Mouse (Mus musculus): Measurements from ENCODE around the gene Mical2. TPM values are rescaled to one million over a fixed set of nuclear protein-coding genes. Genes with fewer than 3 reads are reported as not detected.

Gene Mical2
- polyA plus RNA-seq, 1 experiment from 2014 or later: 77.8 TPM

DNA sequence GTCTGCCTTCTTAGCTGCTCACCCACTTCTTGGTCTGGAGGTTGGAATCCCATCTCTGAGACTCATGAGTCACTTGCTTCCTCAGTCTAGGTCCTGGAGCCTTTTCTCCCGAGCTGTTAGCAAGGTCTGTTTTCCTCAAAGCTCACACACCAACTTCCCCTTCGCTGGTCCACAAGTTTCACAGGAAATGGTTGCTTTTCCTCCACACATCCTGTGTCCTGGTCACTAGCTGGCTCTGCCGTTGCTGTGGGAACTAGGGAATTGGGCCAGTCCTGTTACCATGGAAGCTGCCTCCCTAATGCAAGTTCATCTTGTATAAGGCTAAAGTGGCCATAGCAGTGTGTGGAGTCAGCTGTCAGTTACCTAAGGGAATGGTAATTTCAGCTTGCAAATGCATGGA is 12.2 kb downstream of the Mical2 start:
- peaks cover 79% of the 10 kb centered on the region for H3K4me1 ChIP-seq
- WGBS: 58% methylated on average over 3 of the region's 3 CpGs
- H3K36me3 ChIP-seq: peaks cover 86% of the 10 kb centered on the region

DNA sequence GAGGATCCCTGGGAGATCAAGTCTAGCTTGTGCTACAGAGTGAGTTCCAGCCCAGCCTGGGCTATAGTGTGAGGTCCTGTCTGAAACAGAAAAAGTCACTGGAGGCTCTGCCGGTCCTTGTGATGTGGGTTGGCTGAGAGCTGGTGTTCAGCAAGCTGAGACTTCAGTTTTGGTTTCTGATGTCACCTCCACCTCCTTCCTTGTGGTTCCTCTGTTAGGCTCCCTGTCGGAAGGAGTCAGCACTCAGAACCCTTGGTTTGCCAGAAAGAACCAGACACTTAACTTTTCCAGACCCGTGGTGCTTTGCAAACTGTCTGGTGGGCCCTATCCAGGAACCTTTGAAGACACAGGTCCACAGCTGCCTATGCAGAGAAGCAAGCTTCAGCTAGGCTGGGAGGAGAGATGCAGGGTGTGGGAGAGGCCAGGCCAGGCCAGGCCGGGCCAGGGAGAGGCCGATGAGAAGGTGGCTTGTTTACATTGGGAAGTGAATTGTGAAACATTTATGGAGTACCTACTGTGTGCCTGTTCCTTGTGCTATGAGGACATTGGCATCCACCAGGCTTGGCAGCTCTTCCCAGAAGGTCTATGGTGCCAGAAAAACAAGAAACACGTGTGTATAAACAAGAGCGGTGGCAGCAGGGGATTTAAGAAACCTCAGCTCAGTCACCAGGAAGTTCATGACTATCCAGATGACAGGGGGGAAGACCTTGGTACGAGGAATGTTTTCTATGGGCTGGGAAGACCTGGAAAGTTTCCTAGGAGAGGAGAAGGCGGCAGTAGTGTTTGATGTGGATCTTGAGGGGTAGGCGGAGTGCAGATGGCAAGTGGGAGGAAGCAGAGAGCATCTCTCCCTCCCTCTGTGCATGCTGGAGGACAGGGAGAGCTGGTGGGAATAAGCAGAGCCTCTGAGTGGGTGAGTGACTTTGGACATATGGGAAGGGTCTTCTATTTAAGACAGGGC is 13.4 kb downstream of the Mical2 start:
- DNase-seq (ENCODE audit: low spot score): no peak
- no peak overlapping the region for H3K4me3 ChIP-seq

More for the DNA sequence above, 12.2 kb downstream of the Mical2 start:
- no peak overlapping the region for H3K27ac ChIP-seq
- H3K27me3 ChIP-seq (ENCODE audit: insufficient read depth, poor library complexity, severe bottlenecking): no peaks in the 10 kb centered on the region
- no peak overlapping the region for H3K4me3 ChIP-seq
- no peak for DNase-seq (ENCODE audit: low spot score)
- no peaks in the 10 kb centered on the region for H3K9me3 ChIP-seq

DNA sequence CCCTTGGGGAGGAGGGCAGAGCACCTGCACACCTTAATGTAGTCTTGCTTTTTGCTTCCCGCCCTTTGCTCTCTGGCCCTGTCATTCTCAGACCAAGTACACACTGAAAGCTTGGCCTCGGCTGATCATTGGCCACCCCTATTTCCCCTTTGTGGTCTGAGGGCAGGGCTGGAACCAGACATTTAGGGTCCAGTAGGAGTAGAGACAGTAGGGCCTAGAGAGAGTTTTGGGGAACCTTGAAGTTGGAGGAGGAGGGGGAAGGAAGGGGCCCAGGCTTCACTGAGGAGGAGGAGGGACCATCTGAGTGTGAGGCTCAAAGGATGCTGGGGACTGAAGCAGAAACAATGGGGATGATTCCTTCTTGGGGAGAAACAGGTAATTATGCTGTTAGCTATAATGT is 15.1 kb downstream of the Mical2 start:
- WGBS: 86% methylated on average over 2 of the region's 2 CpGs
- peak overlapping the region; percentile 59 for H3K27ac ChIP-seq
- H3K4me1 ChIP-seq: peaks cover 80% of the 10 kb centered on the region
- no peak for DNase-seq (ENCODE audit: low spot score)
- H3K9me3 ChIP-seq: no peaks in the 10 kb centered on the region
- no peaks in the 10 kb centered on the region for H3K27me3 ChIP-seq (ENCODE audit: insufficient read depth, poor library complexity, severe bottlenecking)
- peaks cover 89% of the 10 kb centered on the region for H3K36me3 ChIP-seq
- H3K4me3 ChIP-seq: no peak overlapping the region

More for the DNA sequence above, 13.4 kb downstream of the Mical2 start:
- Histone ChIP-seq H3K27me3 (ENCODE audit: insufficient read depth, poor library complexity, severe bottlenecking) (no peaks in the 10 kb centered on the region), H3K4me1 (peaks cover 79% of the 10 kb centered on the region), H3K27ac (peak overlapping the region; percentile 52; the same call in 1 of the 2 replicates), H3K36me3 (peaks cover 85% of the 10 kb centered on the region), H3K9me3 (no peaks in the 10 kb centered on the region)
- 64% methylated on average over 10 of the region's 10 CpGs for WGBS

DNA sequence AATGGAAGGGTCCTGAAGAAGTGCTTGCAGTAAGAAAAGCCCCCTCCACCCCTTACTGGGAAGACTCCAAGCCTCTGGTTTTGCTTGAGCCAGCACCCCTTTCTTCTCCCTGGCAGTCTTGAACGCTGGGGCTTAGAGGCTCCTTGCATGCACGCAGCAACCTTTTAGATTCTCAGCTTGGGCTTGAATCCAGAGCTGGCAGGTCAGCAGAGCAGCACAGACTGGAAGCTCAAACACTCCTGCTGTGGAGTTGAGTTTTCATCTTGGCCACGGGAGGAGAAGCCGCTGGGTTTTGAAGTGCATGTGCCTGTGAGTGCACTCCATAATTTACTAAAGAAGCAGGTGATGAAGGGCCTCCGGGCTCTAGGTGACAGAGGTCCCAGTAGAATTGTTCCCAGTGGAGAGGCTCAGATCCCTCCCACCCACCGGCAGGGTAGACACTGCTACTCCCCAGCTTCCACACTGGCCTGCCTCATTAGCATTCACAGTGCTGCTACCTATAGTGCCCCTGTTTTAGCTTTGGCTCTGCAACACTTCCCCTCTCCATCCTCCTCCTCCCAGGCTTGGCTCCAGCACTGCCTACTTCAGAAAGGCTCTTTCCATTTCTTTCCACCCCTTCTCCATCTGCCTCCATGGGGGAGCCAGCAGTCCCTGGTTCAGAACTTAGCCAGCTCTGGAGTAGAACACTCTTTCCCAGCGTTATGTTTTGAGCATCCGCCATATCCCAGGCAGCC is 15.7 kb downstream of the Mical2 start:
- 64% methylated on average over 8 of the region's 8 CpGs for WGBS
- Histone ChIP-seq H3K9me3 (no peaks in the 10 kb centered on the region), H3K27ac (peak overlapping the region; percentile 59), H3K4me1 (peaks cover 85% of the 10 kb centered on the region), H3K36me3 (peaks cover 89% of the 10 kb centered on the region), H3K4me3 (no peak overlapping the region), H3K27me3 (ENCODE audit: insufficient read depth, poor library complexity, severe bottlenecking) (no peaks in the 10 kb centered on the region)
- no peak for DNase-seq (ENCODE audit: low spot score)

DNA sequence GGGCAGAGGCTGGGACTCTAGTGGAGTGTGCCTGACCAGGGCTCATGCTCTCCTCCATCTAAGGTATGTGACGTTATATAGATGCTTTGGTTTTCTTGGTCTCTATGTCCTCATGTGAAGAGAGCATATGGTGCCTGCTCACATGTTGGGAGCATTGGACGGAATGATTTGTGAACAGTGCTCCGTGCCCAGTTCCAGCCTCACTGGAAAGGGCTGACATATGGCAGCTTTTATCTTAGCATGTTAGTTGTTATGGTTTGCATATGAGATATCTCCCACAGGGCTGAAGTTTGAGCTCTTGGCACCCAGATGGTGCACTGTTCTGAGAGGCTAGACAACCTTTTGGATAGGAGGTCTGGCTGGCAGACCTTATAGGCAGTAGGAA is 16.3 kb downstream of the Mical2 start:
- Histone ChIP-seq H3K27ac (no peak overlapping the region), H3K9me3 (no peaks in the 10 kb centered on the region), H3K4me3 (no peak overlapping the region), H3K4me1 (peaks cover 85% of the 10 kb centered on the region), H3K27me3 (ENCODE audit: insufficient read depth, poor library complexity, severe bottlenecking) (no peaks in the 10 kb centered on the region), H3K36me3 (peaks cover 89% of the 10 kb centered on the region)
- no peak for DNase-seq (ENCODE audit: low spot score)
- 86% methylated on average over 3 of the region's 3 CpGs for WGBS

DNA sequence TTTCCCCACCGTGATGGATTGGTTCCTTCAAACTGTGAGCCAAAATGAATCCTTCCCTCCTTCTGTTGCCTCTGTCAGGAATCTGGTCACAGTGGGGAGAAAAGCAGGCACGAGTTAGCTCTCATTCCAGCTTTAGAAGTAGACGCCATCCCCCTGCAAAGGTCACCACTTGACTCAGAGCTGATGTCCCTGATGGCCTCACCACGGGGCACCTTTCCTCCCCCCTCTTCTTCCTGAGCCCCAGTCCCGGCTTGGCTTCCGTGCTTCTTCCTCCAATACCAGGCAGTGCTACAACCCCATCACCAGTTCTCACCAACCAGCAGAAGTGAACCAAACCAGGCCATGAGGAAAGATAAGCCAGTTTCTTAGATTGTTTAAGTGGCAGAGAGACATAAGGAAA is 16.9 kb downstream of the Mical2 start:
- H3K4me3 ChIP-seq: no peak overlapping the region
- 48% methylated on average over 6 of the region's 6 CpGs for WGBS
- no peak for DNase-seq (ENCODE audit: low spot score)
- peaks cover 89% of the 10 kb centered on the region for H3K36me3 ChIP-seq
- peak overlapping the region; percentile 67 for H3K27ac ChIP-seq
- no peaks in the 10 kb centered on the region for H3K9me3 ChIP-seq
- peaks cover 85% of the 10 kb centered on the region for H3K4me1 ChIP-seq
- no peaks in the 10 kb centered on the region for H3K27me3 ChIP-seq (ENCODE audit: insufficient read depth, poor library complexity, severe bottlenecking)

DNA sequence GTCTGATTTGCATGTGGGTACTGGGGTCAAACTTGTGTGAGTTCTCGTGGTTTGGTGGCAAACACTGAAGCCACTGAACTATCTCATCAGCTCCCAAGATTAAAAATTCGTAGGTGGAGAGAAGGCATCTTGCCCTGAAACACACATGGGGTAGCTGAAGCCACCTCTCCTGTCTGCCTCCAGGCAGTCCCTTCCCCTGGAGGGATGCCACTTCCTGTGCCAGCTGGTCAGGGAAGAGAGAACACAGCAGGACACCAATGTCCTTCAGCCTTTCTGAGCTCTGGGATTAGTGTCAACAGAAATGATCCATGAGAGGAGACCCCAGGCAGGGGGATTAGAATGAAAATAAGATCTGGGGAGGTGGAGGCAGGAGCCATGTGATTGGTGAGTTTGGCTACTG is 18.4 kb downstream of the Mical2 start:
- Histone ChIP-seq H3K4me1 (peaks cover 73% of the 10 kb centered on the region), H3K27me3 (ENCODE audit: insufficient read depth, poor library complexity, severe bottlenecking) (no peaks in the 10 kb centered on the region), H3K27ac (peak overlapping the region; percentile 67), H3K36me3 (peaks cover 87% of the 10 kb centered on the region), H3K4me3 (no peak overlapping the region), H3K9me3 (no peaks in the 10 kb centered on the region)
- WGBS: 56% methylated on average over 2 of the region's 2 CpGs
- DNase-seq (ENCODE audit: low spot score): no peak

DNA sequence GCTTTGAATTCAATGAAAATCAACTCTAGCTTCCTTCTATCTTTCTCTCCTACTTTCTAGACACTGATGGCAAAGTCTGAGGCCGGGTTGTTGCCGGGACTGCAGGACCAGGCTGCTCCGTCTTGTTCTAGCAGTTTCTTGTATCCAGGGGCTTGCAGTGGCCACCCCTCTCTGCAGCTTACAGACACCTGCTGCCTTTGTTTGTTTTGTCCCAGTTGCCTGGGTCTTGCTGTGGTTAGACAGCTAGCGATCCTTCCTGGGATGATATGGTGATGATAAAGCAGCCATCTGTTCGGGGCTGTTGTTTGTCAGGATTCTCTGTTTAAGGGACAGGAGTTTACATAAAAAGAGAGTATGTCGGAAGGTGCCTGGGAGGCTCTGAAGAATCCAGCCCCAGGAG is 19.0 kb downstream of the Mical2 start:
- no peaks in the 10 kb centered on the region for H3K9me3 ChIP-seq
- no peaks in the 10 kb centered on the region for H3K27me3 ChIP-seq (ENCODE audit: insufficient read depth, poor library complexity, severe bottlenecking)
- H3K4me3 ChIP-seq: no peak overlapping the region
- peaks cover 87% of the 10 kb centered on the region for H3K36me3 ChIP-seq
- peaks cover 73% of the 10 kb centered on the region for H3K4me1 ChIP-seq
- peak overlapping the region; percentile 67 for H3K27ac ChIP-seq
- 17% methylated on average over 6 of the region's 6 CpGs for WGBS
- DNase-seq (ENCODE audit: low spot score): no peak

DNA sequence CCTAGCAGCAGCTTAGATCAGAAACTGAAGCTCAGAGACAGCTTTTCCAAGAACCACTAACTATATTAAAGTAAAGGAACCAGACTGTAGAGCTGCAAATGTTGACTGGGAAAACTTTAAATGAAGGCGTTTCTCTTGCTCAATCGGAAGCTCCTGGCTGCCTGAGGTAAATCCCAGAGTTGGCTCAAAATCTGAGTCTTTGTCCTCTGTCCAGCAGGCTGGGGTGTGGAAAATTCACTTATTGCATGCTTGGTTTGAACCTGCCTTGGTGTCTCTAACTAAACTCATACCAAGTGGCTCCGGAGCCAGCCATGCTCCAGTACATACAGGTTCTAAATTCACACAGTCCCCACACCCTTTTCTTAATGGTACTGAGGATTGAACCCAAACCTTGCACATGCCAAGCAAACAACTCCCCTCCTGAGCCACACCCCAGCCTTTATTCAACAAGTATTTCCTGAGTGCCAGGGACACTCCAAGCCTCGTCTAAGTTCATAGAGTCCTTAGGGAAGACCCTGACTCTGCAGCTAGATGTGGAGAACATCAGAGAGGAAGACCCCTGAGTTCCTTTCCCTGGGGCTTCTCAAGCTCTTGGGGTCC is 20.3 kb downstream of the Mical2 start:
- peaks cover 84% of the 10 kb centered on the region for H3K36me3 ChIP-seq
- H3K9me3 ChIP-seq: no peaks in the 10 kb centered on the region
- H3K4me1 ChIP-seq: peaks cover 80% of the 10 kb centered on the region
- no peak for DNase-seq (ENCODE audit: low spot score)
- no peak overlapping the region for H3K4me3 ChIP-seq
- H3K27me3 ChIP-seq (ENCODE audit: insufficient read depth, poor library complexity, severe bottlenecking): no peaks in the 10 kb centered on the region
- 78% methylated on average over 4 of the region's 4 CpGs for WGBS
- H3K27ac ChIP-seq: peak overlapping the region; percentile 31; the same call in 1 of the 2 replicates

DNA sequence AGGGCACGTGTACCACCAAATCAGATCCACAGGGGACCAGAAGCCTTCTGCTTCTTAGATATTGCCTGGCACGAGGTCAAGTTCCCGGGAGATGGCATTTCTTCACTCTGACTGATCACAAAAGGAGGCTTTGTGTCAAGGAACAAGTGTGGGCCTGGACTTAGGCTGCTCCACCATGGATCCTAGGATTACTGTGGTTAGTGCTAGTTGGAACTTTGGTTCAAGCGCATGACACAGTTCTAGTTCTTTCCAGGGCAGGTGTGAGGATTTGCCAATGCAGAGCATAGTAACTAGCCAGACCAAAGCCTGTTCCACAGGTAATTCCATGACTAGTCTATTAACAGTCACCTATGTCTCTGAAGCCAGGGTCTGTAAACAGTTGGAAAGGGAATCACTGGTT is 20.8 kb downstream of the Mical2 start:
- DNase-seq (ENCODE audit: low spot score): no peak
- no peaks in the 10 kb centered on the region for H3K9me3 ChIP-seq
- WGBS: 84% methylated on average over 4 of the region's 4 CpGs
- peaks cover 79% of the 10 kb centered on the region for H3K36me3 ChIP-seq
- H3K4me3 ChIP-seq: no peak overlapping the region
- H3K27ac ChIP-seq: peak overlapping the region; percentile 31; the same call in 1 of the 2 replicates
- H3K4me1 ChIP-seq: peaks cover 80% of the 10 kb centered on the region
- no peaks in the 10 kb centered on the region for H3K27me3 ChIP-seq (ENCODE audit: insufficient read depth, poor library complexity, severe bottlenecking)

DNA sequence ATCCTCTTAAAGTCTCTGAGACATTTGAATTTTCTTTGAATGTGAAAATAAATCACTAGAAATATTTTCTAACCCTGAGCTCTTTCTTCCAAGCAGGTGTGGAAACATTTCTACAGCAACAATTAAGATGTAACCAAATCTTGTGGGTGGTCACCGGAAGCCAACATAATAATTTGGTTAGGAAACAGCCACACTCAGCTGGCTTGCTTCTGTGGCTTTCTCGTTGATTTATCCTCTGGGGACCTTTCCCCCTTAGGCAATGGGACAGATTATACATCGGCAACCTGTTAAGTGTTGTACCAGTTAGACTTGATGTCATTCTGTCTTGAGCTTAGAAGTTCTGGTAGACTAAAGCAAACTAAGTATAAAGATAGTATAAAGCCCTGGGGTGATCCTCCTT is 22.2 kb downstream of the Mical2 start:
- Histone ChIP-seq H3K27me3 (ENCODE audit: insufficient read depth, poor library complexity, severe bottlenecking) (no peaks in the 10 kb centered on the region), H3K4me3 (no peak overlapping the region), H3K9me3 (no peaks in the 10 kb centered on the region), H3K4me1 (peaks cover 80% of the 10 kb centered on the region), H3K27ac (no peak overlapping the region), H3K36me3 (peaks cover 74% of the 10 kb centered on the region)
- 83% methylated on average over 3 of the region's 3 CpGs for WGBS
- no peak for DNase-seq (ENCODE audit: low spot score)

DNA sequence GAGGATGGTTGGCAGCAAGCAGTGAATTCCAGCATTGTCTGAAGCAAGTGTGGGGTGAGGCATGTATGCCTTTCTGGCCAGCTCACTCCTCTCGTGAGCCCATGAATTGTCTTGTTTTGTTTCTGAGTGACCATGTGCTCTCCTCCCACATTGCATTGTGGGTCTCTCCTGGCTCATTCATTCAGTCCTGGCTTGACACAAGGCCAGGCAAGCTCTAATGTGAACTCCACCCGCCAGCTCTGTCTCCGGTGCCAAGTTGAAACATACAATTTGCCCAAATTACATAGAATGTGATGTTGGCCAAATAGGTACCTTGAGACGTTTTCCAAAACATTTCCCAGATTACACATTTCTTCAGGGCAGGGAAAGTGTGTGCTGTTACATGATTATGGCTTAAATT is 23.8 kb downstream of the Mical2 start:
- H3K27me3 ChIP-seq (ENCODE audit: insufficient read depth, poor library complexity, severe bottlenecking): no peaks in the 10 kb centered on the region
- no peak overlapping the region for H3K4me3 ChIP-seq
- H3K27ac ChIP-seq: peak overlapping the region; percentile 38; the same call in 1 of the 2 replicates
- no peak for DNase-seq (ENCODE audit: low spot score)
- peaks cover 74% of the 10 kb centered on the region for H3K36me3 ChIP-seq
- WGBS: 75% methylated on average over 4 of the region's 4 CpGs
- H3K9me3 ChIP-seq: no peaks in the 10 kb centered on the region
- peaks cover 75% of the 10 kb centered on the region for H3K4me1 ChIP-seq

DNA sequence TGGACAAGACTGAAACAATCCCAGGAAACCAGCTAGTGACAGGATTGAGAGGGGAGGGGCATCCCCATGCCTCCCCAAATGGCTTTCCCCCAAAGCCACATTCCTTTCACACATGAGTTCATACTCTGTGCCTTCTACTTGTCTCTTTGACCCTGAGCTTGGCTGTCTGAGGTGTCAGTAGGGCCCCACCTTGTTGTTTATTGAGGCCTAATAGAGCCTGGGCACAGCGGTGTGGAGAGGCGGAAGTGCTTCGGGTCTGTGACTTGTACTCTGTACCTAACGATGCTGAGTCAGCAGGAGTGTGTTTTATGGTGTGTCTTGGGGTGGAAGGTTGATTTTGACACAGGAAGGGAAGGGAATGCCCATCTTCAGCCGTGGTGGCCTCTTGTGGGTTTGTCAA is 26.4 kb downstream of the Mical2 start:
- DNase-seq (ENCODE audit: low spot score): no peak
- H3K9me3 ChIP-seq: no peaks in the 10 kb centered on the region
- 74% methylated on average over 5 of the region's 5 CpGs for WGBS
- peak overlapping the region; percentile 80 for H3K27ac ChIP-seq
- peaks cover 81% of the 10 kb centered on the region for H3K4me1 ChIP-seq
- H3K27me3 ChIP-seq (ENCODE audit: insufficient read depth, poor library complexity, severe bottlenecking): no peaks in the 10 kb centered on the region
- peaks cover 75% of the 10 kb centered on the region for H3K36me3 ChIP-seq
- no peak overlapping the region for H3K4me3 ChIP-seq

All from heart, embryonic 10.5 days (tissue).